Mouse (Mus musculus) heart, embryonic 12.5 days (tissue): ENCODE data around the gene Kcnk3. TPM values are rescaled to one million over a fixed set of nuclear protein-coding genes. Genes with fewer than 3 reads are reported as not detected.

Source experiments
- ATAC-seq: fragments of 200-750 bp; cut with Nextera tagmentation; 2 replicates; pipeline ENCODE4 v1.8.0; 2017; ENCODE audit warnings: moderate TSS enrichment, moderate library complexity; ENCODE audit not compliant: insufficient number of reproducible peaks, low FRiP score
- H3K27ac ChIP-seq: fragments of 300-500 bp; sonication (generic); 2 replicates; pipeline ENCODE4 v1.5.1; 2016; ENCODE audit warnings: mild to moderate bottlenecking, moderate library complexity; ENCODE audit not compliant: poor library complexity, severe bottlenecking
- H3K27me3 ChIP-seq: fragments of 300-500 bp; sonication (generic); replicated peaks from 2 replicates; pipeline ENCODE4 v1.6.1; 2016; ENCODE audit warnings: mild to moderate bottlenecking, moderate library complexity
- H3K36me3 ChIP-seq: fragments of 300-500 bp; sonication (generic); 2 replicates; pipeline ENCODE4 v1.6.1; 2016; ENCODE audit warnings: mild to moderate bottlenecking, moderate library complexity
- H3K4me1 ChIP-seq: fragments of 300-500 bp; sonication (generic); replicated peaks from 2 replicates; pipeline ENCODE4 v1.6.1; 2016; ENCODE audit warnings: mild to moderate bottlenecking
- H3K4me2 ChIP-seq: fragments of 300-500 bp; sonication (generic); 2 replicates; pipeline ENCODE4 v1.6.1; 2016; ENCODE audit warnings: mild to moderate bottlenecking, moderate library complexity
- H3K4me3 ChIP-seq: fragments of 300-500 bp; sonication (generic); 2 replicates; pipeline ENCODE4 v1.5.1; 2016; ENCODE audit warnings: mild to moderate bottlenecking
- H3K9ac ChIP-seq: fragments of 300-500 bp; sonication (generic); 2 replicates; pipeline ENCODE4 v1.6.1; 2016; ENCODE audit warnings: mild to moderate bottlenecking, moderate library complexity
- H3K9me3 ChIP-seq: fragments of 300-500 bp; sonication (generic); replicated peaks from 2 replicates; pipeline ENCODE4 v1.6.1; 2016; ENCODE audit warnings: mild to moderate bottlenecking, moderate library complexity
- WGBS: fragments of 180-500 bp; shearing (Covaris S2); methylation state at CpG from one replicate; pipeline ENCODE4 v1.1.7; 2016; 5-methylcytosine and 5-hydroxymethylcytosine counted together
- polyA plus RNA-seq: library from polyadenylated mRNA; unstranded; fragments of >200 nt; fragmentation: Nextera tagmentation; extraction: Ambion mirVana; gene quantifications from 2 replicates; pipeline ENCODE4 v1.2.1, GENCODE M21; 2016

The Kcnk3 gene
- polyA plus RNA-seq, 1 experiment from 2014 or later: 45.1 TPM

- H3K4me2 ChIP-seq: no peak overlapping the region
- no peak for ATAC-seq
- peaks cover 25% of the 10 kb centered on the region for H3K4me1 ChIP-seq
- no peaks in the 10 kb centered on the region for H3K36me3 ChIP-seq
- WGBS: 52% methylated on average over 1 of the region's 1 CpGs
- no peaks in the 10 kb centered on the region for H3K9me3 ChIP-seq
- H3K4me3 ChIP-seq: no peak overlapping the region
- no peaks in the 10 kb centered on the region for H3K27me3 ChIP-seq
- no peak overlapping the region for H3K27ac ChIP-seq
- H3K9ac ChIP-seq: no peak overlapping the region
Observed at GRCm38 (mm10) chr5:30568479-30568878, 19.5 kb upstream of the Kcnk3 start.

- no peak overlapping the region for H3K4me3 ChIP-seq
- H3K27ac ChIP-seq: peak overlapping the region; percentile 87
- peaks cover 37% of the 10 kb centered on the region for H3K4me1 ChIP-seq
- no peaks in the 10 kb centered on the region for H3K27me3 ChIP-seq
- no peaks in the 10 kb centered on the region for H3K36me3 ChIP-seq
- ATAC-seq: peak; percentile 75
- H3K4me2 ChIP-seq: no peak overlapping the region
- WGBS: 30% methylated on average over 5 of the region's 5 CpGs
- H3K9ac ChIP-seq: 0 out of 2 replicates have a peak overlapping the region, but pooled peaks have one; percentile 34
- H3K9me3 ChIP-seq: no peaks in the 10 kb centered on the region
Observed at GRCm38 (mm10) chr5:30571820-30572219, 16.1 kb upstream of the Kcnk3 start.

GRCm38 (mm10) chr5:30574367-30574766, 13.6 kb upstream of the Kcnk3 start:
- no peak overlapping the region for H3K4me3 ChIP-seq
- H3K9me3 ChIP-seq: no peaks in the 10 kb centered on the region
- peak overlapping the region; percentile 61 for H3K27ac ChIP-seq
- H3K4me2 ChIP-seq: no peak overlapping the region
- no peak overlapping the region for H3K9ac ChIP-seq
- H3K27me3 ChIP-seq: no peaks in the 10 kb centered on the region
- ATAC-seq: no peak
- H3K36me3 ChIP-seq: no peaks in the 10 kb centered on the region
- H3K4me1 ChIP-seq: peaks cover 61% of the 10 kb centered on the region
- WGBS: 70% methylated on average over 8 of the region's 8 CpGs

GRCm38 (mm10) chr5:30576233-30576632, 11.7 kb upstream of the Kcnk3 start:
- no peaks in the 10 kb centered on the region for H3K9me3 ChIP-seq
- no peaks in the 10 kb centered on the region for H3K36me3 ChIP-seq
- peaks cover 58% of the 10 kb centered on the region for H3K4me1 ChIP-seq
- 76% methylated on average over 7 of the region's 7 CpGs for WGBS
- ATAC-seq: no peak
- H3K27me3 ChIP-seq: no peaks in the 10 kb centered on the region
- H3K4me3 ChIP-seq: no peak overlapping the region
- H3K4me2 ChIP-seq: no peak overlapping the region
- no peak overlapping the region for H3K9ac ChIP-seq
- H3K27ac ChIP-seq: peak overlapping the region; percentile 81

- no peak overlapping the region for H3K4me3 ChIP-seq
- peak; percentile 68 for ATAC-seq
- H3K4me1 ChIP-seq: peaks cover 58% of the 10 kb centered on the region
- H3K27me3 ChIP-seq: no peaks in the 10 kb centered on the region
- 36% methylated on average over 9 of the region's 9 CpGs for WGBS
- no peak overlapping the region for H3K4me2 ChIP-seq
- H3K9ac ChIP-seq: no peak overlapping the region
- H3K36me3 ChIP-seq: no peaks in the 10 kb centered on the region
- no peaks in the 10 kb centered on the region for H3K9me3 ChIP-seq
- H3K27ac ChIP-seq: peak overlapping the region; percentile 84
Observed at GRCm38 (mm10) chr5:30577251-30577650, 10.7 kb upstream of the Kcnk3 start.

GRCm38 (mm10) chr5:30577654-30578310, 10.2 kb upstream of the Kcnk3 start:
- no peak for ATAC-seq
- WGBS: 65% methylated on average over 12 of the region's 12 CpGs
- no peaks in the 10 kb centered on the region for H3K9me3 ChIP-seq
- no peaks in the 10 kb centered on the region for H3K36me3 ChIP-seq
- H3K4me3 ChIP-seq: no peak overlapping the region
- H3K27ac ChIP-seq: peak overlapping the region; percentile 84
- peaks cover 58% of the 10 kb centered on the region for H3K4me1 ChIP-seq
- H3K27me3 ChIP-seq: no peaks in the 10 kb centered on the region
- H3K4me2 ChIP-seq: no peak overlapping the region
- peak overlapping the region; percentile 11; the same call in 1 of the 2 replicates for H3K9ac ChIP-seq

- Histone ChIP-seq H3K4me3 (no peak overlapping the region), H3K36me3 (no peaks in the 10 kb centered on the region), H3K27me3 (no peaks in the 10 kb centered on the region), H3K4me1 (peaks cover 66% of the 10 kb centered on the region), H3K4me2 (no peak overlapping the region), H3K27ac (peak overlapping the region; percentile 84), H3K9me3 (no peaks in the 10 kb centered on the region), H3K9ac (no peak overlapping the region)
- no peak for ATAC-seq
- WGBS: 44% methylated on average over 6 of the region's 6 CpGs
Observed at GRCm38 (mm10) chr5:30578445-30579080, 9.4 kb upstream of the Kcnk3 start.

- H3K9ac ChIP-seq: no peak overlapping the region
- H3K27me3 ChIP-seq: no peaks in the 10 kb centered on the region; the same call in 1 of the 2 replicates
- H3K9me3 ChIP-seq: no peaks in the 10 kb centered on the region
- H3K4me2 ChIP-seq: no peak overlapping the region
- ATAC-seq: no peak
- H3K36me3 ChIP-seq: no peaks in the 10 kb centered on the region
- no peak overlapping the region for H3K4me3 ChIP-seq
- 67% methylated on average over 6 of the region's 6 CpGs for WGBS
- H3K4me1 ChIP-seq: peaks cover 65% of the 10 kb centered on the region
- H3K27ac ChIP-seq: no peak overlapping the region
Observed at GRCm38 (mm10) chr5:30580725-30581124, 7.2 kb upstream of the Kcnk3 start.

GRCm38 (mm10) chr5:30582017-30582416, 6.0 kb upstream of the Kcnk3 start:
- WGBS: 42% methylated on average over 5 of the region's 5 CpGs
- Histone ChIP-seq H3K9ac (no peak overlapping the region), H3K27ac (0 out of 2 replicates have a peak overlapping the region, but pooled peaks have one; percentile 18), H3K4me3 (no peak overlapping the region), H3K9me3 (no peaks in the 10 kb centered on the region), H3K4me2 (no peak overlapping the region), H3K27me3 (no peaks in the 10 kb centered on the region; the same call in 1 of the 2 replicates), H3K4me1 (peaks cover 61% of the 10 kb centered on the region), H3K36me3 (no peaks in the 10 kb centered on the region)
- ATAC-seq: no peak

GRCm38 (mm10) chr5:30586616-30587015, 1.4 kb upstream of the Kcnk3 start:
- ATAC-seq: no peak
- no peak overlapping the region for H3K9ac ChIP-seq
- 55% methylated on average over 3 of the region's 3 CpGs for WGBS
- H3K27me3 ChIP-seq: peaks cover 20% of the 10 kb centered on the region
- no peaks in the 10 kb centered on the region for H3K9me3 ChIP-seq
- 0 out of 2 replicates have a peak overlapping the region, but pooled peaks have one; percentile 97 for H3K4me2 ChIP-seq
- H3K36me3 ChIP-seq: no peaks in the 10 kb centered on the region
- peak overlapping the region; percentile 87 for H3K27ac ChIP-seq
- H3K4me3 ChIP-seq: no peak overlapping the region
- peaks cover 69% of the 10 kb centered on the region for H3K4me1 ChIP-seq

GRCm38 (mm10) chr5:30587101-30587500, 869 bp upstream of the Kcnk3 start:
- Histone ChIP-seq H3K9ac (0 out of 2 replicates have a peak overlapping the region, but pooled peaks have one; percentile 37), H3K36me3 (no peaks in the 10 kb centered on the region), H3K4me3 (no peak overlapping the region), H3K27ac (peak overlapping the region; percentile 87), H3K4me1 (peaks cover 69% of the 10 kb centered on the region), H3K4me2 (peak overlapping the region; percentile 97), H3K27me3 (peaks cover 20% of the 10 kb centered on the region), H3K9me3 (no peaks in the 10 kb centered on the region)
- 8% methylated on average over 2 of the region's 2 CpGs for WGBS
- ATAC-seq: no peak; the same call in 1 of the 2 replicates
